Mouse (Mus musculus): ENCODE measurements around the gene Frrs1.

Gene Frrs1

GRCm38 (mm10) chr3:116848099-116848498 is 11.2 kb upstream of the Frrs1 start:
- DNase-seq (ENCODE audit: low read depth), result no peak

GRCm38 (mm10) chr3:116848936-116849335 is 10.3 kb upstream of the Frrs1 start:
- DNase-seq (ENCODE audit: low read depth), result no peak

- DNase-seq (ENCODE audit: low read depth), result no peak
These were observed 8.9 kb upstream of the Frrs1 start for GRCm38 (mm10) chr3:116850376-116850775.

DNA sequence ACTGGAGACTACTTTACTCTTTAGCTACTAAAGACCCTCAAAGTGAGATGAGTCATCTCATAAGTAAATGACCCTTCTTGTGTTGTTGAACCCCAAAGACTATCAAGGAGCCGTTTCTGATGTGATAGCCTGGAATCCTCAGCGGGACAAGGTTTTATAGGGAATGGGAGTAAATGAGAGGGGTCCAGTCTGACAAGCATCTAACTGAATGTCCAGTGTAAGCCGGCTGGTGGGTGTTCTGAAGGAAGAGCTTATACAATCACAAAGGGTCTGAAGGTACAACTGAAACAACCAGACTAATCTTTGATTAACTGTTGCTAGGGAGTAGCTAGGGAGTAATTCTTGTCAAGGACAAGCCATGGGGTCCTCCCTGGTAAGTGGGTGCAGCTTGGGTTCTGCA is 6.8 kb upstream of the Frrs1 start:
- no peak for DNase-seq (ENCODE audit: low read depth)

DNA sequence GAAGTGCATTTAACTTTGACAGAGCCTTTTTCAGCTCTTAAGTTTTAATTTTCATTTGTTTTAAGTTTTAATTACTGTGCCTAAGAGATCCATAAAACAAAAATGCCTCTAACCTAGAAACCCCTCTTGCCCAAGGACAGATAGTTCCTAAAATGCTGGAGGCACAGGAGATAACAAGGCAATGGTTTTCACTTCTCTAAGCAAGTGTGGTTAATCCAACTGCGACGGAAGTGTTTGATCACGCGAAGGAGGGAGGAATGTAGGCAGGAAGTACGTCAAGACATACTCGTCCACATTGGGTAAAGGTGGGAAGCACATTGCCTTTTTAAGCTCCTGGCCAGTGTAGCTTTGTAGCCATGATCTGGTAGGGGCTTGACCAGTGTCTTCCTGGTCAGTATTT is 1.7 kb upstream of the Frrs1 start:
- DNase-seq (ENCODE audit: low read depth), result no peak

GRCm38 (mm10) chr3:116859752-116860151 is 488 bp downstream of the Frrs1 start:
- peak; percentile 9 for DNase-seq (ENCODE audit: low read depth)

DNA sequence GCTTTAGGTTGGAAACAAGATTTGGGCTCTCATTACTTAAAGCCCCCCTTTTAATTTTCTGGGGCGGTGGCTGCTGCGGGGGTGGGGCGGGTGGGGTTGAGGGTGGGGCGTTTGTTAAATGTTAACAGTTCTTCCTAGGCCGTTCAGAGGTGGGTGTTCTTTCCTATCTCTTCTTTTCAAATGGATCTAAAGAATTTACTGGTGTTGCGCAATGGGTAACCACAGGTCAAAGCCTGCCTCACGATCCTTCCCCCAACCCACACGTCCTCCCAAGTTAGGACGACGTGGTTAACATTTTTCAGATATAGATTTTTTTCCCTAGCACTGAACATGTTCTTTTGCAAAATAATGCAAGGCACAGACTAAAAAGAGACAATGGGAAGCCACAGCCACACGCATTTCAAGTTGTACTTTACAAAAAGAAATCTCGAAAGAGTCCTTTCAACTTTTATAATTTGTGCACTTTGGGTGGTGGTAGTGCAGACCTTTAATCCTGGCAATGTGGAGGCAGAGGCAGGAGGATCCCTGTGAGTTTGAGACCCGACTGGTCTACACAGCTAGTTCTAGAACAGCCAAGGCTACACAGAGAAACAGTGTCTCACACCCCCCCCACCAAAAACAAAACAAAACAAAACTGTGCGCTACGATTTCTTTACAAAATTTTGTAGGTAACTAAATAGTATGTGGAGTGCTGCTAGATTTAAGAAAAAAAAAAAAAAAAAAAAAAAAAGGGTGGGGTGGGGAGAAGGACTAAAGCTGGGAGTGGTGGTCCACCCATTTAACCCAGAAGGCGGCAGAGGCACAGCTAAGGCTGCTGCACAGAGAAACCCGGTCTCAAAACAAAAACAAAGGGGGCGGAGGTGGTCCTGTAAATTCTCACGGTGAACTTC is 1.3 kb downstream of the Frrs1 start:
- peak; percentile 9 for DNase-seq (ENCODE audit: low read depth)

- DNase-seq (ENCODE audit: low read depth), result no peak
These were observed 1.9 kb downstream of the Frrs1 start for GRCm38 (mm10) chr3:116861223-116861539.

DNA sequence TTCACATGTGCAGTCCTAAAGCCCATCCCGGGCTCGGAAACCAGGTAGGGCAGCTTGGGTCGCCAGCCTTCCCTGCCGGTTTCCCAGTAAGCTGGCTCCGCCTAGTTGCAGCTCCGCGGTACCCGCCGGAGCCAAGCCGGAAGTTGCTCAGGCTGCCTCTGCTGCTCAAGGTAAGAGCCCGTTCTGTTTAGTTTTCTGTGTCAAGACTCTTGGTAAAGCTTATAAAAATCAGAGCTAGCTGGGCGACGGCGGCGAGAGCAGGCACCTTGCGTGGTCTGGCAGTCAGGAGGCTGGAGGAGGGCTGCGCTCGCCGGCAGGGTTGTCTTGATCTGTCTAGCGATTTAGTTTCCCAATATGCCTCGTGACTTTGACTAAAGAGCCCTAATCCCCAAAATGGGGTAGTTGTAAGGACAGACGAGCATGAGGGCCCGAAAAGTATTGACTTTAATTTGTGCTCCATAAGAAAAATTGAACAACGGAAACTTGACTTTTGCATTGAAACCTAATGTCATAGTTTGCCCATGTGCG is 2.3 kb downstream of the Frrs1 start:
- DNase-seq (ENCODE audit: low read depth), result peak; percentile 81

- no peak for DNase-seq (ENCODE audit: low read depth)
These were observed 3.4 kb downstream of the Frrs1 start for GRCm38 (mm10) chr3:116862621-116863020.

GRCm38 (mm10) chr3:116864421-116864820 is 5.2 kb downstream of the Frrs1 start:
- no peak for DNase-seq (ENCODE audit: low read depth)

GRCm38 (mm10) chr3:116865199-116865636 is 6.0 kb downstream of the Frrs1 start:
- DNase-seq (ENCODE audit: low read depth), result no peak

DNA sequence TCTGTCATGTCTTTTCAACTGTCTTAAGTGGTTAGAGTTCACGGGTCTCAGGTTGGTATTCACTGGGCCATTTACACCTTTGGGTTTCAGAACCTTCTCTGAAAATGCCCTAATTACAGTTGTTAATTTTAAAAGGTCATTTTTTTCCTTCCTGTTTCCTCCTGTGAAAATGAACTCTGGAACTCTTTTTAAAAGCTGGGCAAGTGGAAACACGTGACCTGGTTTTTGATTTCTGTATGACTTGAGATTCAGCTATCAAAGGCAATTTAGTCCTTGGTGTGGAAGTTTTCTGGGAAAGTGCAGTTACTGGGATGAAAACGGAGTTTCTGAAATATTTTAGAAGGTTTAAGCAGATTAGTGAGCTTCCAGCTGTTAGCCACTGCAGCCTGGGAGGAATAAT is 11.1 kb downstream of the Frrs1 start:
- DNase-seq (ENCODE audit: low read depth), result no peak

DNA sequence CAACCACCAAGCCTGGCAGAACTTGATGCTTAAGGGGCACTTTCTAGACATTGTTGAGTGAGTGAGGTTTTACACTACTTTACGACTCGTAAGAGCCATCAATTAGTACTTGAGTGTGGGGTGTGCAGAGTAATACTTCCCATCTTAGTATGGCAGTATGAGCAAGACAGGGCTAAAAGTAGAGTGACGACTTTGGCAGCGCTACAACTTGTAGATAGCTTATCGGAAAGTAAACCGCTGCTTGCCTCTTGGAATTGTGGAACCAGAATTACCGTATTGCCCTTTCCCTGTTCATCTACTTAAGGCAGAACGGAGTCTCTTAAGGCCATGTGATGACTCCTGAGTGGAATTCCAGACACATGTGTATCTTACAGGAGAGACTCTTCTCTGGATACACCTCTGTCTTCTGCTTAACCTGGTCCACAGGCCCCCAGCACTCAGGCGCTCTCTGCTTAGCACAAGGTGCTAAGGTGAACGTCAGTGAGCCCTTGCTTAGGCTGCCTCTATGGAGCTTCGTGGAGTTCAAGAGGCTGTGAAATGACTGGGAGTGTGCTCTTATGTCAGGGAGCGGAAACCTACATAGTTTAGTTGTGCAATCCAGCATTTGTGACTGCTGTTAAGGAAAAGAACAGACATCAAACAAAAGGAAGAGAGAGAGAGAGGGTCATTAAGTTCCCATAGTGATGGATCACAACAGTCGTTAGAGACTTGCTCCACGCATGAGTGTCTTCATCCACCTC is 23.1 kb downstream of the Frrs1 start:
- DNase-seq (ENCODE audit: low read depth), result no peak

DNA sequence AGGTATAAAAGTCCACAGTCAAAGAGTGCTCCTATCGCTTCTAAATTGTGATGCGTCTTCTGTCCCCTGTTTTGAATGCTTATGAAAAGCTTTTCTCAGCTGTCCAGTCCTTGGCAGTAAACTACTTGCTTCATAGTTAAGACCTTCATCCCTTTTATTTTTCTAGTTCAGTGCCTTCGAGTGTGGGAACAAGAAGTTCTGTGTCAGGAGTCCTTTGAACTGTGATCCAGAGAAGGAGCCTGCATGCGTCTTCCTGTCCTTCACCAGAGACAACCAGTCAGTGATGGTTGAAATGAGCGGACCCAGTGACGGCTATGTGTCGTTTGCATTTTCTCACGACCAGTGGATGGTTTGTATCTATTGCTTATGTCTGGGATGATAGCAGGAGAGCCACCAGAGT is 25.7 kb downstream of the Frrs1 start:
- DNase-seq (ENCODE audit: low read depth), result no peak

- DNase-seq (ENCODE audit: low read depth), result no peak
These were observed 30.1 kb downstream of the Frrs1 start for GRCm38 (mm10) chr3:116889358-116889757.

DNA sequence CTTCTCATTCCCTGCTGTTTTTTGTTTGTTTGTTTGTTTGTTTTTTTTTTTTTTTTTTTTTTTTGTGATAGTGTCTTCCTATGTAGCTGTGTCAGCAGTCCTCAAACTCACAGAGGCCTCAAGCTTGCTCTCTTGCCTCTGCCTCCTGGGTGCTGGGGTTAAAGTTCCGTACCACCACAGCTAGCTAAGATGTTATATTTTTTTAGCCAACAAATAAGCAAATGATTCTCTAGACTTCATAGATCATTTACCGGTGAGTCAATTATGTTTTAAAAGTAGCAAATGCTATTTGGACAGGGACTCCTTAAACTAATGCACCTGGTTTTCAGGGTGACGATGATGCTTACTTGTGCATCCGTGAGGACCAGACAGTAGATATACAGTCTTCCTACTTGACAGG is 31.3 kb downstream of the Frrs1 start:
- DNase-seq (ENCODE audit: low read depth), result no peak

DNA sequence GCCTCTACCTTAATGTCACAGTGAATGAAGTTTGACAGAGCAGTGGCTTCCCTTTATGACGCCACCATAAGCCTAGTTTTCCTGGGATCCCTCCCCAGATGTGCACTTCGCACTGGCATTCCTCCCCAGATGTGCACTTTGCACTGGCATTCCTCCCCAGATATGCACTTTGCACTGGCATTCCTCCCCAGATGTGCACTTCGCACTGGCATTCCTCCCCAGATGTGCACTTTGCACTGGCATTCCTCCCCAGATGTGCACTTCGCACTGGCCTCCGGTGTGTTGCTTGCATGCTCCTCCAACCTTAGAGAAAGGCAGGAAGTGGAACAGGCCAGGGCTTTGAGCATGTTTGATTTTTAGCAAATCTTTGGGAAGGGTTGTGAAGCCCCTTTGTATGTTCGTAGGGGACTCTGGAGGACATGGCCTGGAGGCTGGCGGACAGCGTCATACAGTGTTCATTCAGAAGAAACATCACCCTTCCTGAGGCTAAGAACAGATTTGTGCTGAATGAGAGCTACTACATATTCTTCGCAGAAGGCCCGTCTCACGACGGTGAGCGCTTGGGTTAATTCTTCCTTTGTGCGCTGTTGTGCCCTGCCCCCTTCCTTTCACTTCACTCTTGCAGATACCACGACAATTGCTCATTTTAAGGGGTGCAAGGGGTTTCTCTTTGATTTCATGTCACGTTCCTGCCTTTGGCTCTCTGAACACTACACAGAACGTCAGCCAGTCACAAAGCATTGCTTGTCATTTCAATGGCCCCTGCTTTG is 32.4 kb downstream of the Frrs1 start:
- DNase-seq (ENCODE audit: low read depth), result no peak

DNA sequence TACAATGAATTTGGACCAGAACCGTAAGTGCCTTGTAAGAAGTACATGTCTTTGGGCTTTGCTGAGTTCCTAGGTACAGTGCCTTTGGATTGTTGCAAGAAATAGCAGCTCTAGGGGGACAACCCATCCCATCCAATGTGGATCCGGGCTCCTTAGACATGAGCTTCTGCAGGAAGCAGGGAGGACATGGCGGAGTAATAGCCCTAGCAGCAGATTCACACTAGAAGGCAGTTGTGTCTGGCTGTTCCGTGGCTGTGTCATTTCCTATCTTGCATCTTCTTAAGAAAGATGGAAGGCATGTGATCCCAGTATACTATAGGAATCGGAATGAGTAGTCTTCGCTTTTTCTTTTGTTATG is 32.9 kb downstream of the Frrs1 start:
- DNase-seq (ENCODE audit: low read depth), result no peak

GRCm38 (mm10) chr3:116892872-116893271 is 33.6 kb downstream of the Frrs1 start:
- DNase-seq (ENCODE audit: low read depth), result peak; percentile 4

- peak; percentile 9 for DNase-seq (ENCODE audit: low read depth)
These were observed 44.9 kb downstream of the Frrs1 start for GRCm38 (mm10) chr3:116904158-116904557.

DNA sequence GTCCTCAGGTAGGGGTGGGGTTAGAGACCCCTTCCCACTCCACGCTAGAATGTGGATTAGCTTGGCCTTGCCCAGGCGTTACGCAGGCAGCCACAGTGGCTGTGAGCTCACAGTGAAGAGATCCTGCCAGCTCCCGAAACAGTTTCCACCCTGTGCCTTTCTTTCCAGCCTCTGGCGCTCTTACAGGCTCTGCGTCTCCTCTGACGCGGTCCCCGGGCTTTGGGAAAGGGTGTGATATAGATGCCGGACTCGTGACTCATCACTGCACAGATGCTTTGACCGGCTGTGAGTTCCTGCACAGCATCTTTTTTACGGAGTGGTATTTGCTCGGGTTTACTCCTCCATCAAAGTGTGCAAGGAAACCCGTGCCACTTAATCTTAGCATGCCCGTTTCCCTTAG is 46.6 kb downstream of the Frrs1 start:
- no peak for DNase-seq (ENCODE audit: low read depth)

DNA sequence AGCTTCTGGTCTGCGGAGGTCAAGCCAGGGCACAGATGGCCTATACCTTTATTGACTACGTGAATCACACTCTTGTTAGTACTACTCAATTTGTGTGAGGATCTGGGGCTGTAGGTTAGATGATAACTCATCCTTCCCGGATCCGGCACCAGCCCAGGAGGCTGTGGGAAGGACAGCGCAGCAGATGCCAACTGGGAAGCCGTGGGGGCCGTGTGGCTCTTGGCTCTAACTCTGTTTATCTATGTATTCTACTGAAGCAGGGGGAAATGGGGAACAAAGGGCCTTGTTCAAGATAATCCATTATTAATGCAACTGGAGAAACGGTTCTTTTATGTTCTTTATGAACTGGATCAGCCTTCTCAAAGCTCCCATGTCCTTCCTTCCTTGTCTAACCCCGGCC is 47.3 kb downstream of the Frrs1 start:
- DNase-seq (ENCODE audit: low read depth), result no peak
